Mouse (Mus musculus): Measurements from ENCODE around the gene Cul1. TPM values are rescaled to one million over a fixed set of nuclear protein-coding genes. Genes with fewer than 3 reads are reported as not detected.

The Cul1 gene
- 68.8 TPM for polyA plus RNA-seq (2014; fragmentation: Illumina TruSeq; extraction: RNeasy Lipid Tissue Mini Kit (QIAGEN cat#74804); ENCODE audit: low read depth, low replicate concordance)

DNA sequence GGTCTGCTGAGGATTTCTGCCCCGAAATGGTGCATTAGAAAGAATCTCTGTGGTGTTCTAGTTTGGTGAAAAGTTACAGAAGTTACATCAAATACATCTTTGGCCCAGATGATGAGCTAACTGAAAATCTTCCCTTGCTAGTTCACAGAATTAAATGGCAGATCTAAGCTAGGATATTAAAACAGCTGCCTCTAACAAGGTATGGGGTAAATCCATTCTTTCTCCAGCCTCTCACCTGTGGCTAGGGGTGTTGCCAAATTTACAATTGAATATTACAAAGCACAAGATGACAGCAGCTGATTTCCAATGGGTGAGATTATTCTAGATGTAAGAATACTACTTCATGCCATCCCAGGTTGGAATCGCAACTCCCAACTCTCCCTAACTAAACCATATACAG lies at the start of gene Cul1:
TSS of gene Cul1 (plus strand) at position 301 of the 400 bp plus-strand sequence.

Other genes with a start within 250 kb of the Cul1 start
- gene Ezh2, start 141.9 kb downstream of the Cul1 start, polyA plus RNA-seq (2014; fragmentation: Illumina TruSeq; extraction: RNeasy Lipid Tissue Mini Kit (QIAGEN cat#74804); ENCODE audit: low read depth, low replicate concordance): 10.1 TPM

Data from adipose tissue, adult 10 weeks (tissue).